Mouse (Mus musculus) testis, adult 2 months (tissue): Measurements from ENCODE around the gene Ubr7.

Experiments
- CTCF ChIP-seq: fragments of 200-500 bp; IDR thresholded peaks from 2 replicates; pipeline ENCODE4 v1.5.1; 2012; ENCODE audit warnings: low read depth, mild to moderate bottlenecking, inconsistent platforms, low read length, moderate library complexity; ENCODE audit not compliant: control insufficient read depth, insufficient read depth, insufficient replicate concordance
- POLR2A ChIP-seq: fragments of 200-500 bp; IDR thresholded peaks from 2 replicates; pipeline ENCODE4 v1.6.1; 2012; ENCODE audit warnings: low read depth, mild to moderate bottlenecking, inconsistent platforms, low read length, moderate library complexity; ENCODE audit not compliant: control insufficient read depth

DNA sequence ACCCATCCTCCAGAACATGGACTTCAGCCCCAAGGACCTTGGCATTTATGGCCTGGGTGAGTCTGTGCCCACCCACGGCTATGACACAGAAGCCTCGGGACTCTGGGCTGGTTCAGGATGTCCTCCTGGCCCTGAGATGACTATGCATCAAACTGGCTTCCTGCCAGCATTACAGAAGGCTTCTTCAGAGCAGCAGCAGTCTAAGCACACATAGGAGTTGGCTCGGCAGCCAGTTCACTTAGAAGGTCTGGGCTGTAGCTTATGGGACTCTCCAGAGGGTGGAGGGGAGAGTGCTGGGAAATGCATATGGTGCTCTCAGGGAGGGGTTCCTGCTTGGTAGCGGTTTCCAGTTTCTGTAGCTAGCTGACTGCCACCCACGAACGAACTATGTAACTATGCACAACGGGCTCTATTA lies 32.0 kb upstream of the Ubr7 start:
- TF ChIP-seq CTCF (no peak), POLR2A (no peak)
